Mouse (Mus musculus) kidney, adult 2 months (tissue): ENCODE measurements at regions not wholly inside any gene's neighbourhood (a gene's known extent, or its start where the extent isn't known, plus 50 kb on each side); places are given as distances from the start of the nearest gene placed in this dataset.

Experiments
- DNase-seq: peaks from one replicate; pipeline ENCODE4 v3.0.0; 2021
- H3K27ac ChIP-seq: fragments of 200-500 bp; 2 replicates; pipeline ENCODE4 v1.5.1; 2012; ENCODE audit warnings: low read depth, low read length, control low read depth, inconsistent platforms; ENCODE audit not compliant: insufficient read depth
- H3K27me3 ChIP-seq: fragments of 200-500 bp; replicated peaks from 2 replicates; pipeline ENCODE4 v1.6.1; 2012; ENCODE audit warnings: mild to moderate bottlenecking, moderate library complexity, low read length, inconsistent platforms; ENCODE audit not compliant: control insufficient read depth, insufficient read depth
- H3K36me3 ChIP-seq: fragments of 200-500 bp; 2 replicates; pipeline ENCODE4 v1.6.1; 2012; ENCODE audit warnings: mild to moderate bottlenecking, moderate library complexity, low read length, inconsistent platforms; ENCODE audit not compliant: control insufficient read depth, insufficient read depth
- H3K4me1 ChIP-seq: fragments of 200-500 bp; 2 replicates; pipeline ENCODE4 v1.6.1; 2011; ENCODE audit warnings: low read length; ENCODE audit not compliant: control insufficient read depth, insufficient read depth
- H3K4me3 ChIP-seq: fragments of 200-500 bp; 2 replicates; pipeline ENCODE4 v1.5.1; 2011; ENCODE audit warnings: mild to moderate bottlenecking, low read depth, low read length, control low read depth; ENCODE audit not compliant: insufficient read depth
- CTCF ChIP-seq: fragments of 200-500 bp; conservative IDR thresholded peaks from 2 replicates; pipeline ENCODE4 v1.5.1; 2011; ENCODE audit warnings: low read depth, mild to moderate bottlenecking, control low read depth, low read length, moderate library complexity, mixed read lengths; ENCODE audit not compliant: insufficient read depth, insufficient read length
- POLR2A ChIP-seq: fragments of 200-500 bp; IDR thresholded peaks from one replicate; pipeline ENCODE4 v1.6.1; 2011; ENCODE audit warnings: low read depth, low read length, control low read depth
- WGBS: fragments of 180-500 bp; shearing (Covaris S2); methylation state at CpG from one replicate; pipeline ENCODE4 v1.1.7; 2018; 5-methylcytosine and 5-hydroxymethylcytosine counted together

DNA sequence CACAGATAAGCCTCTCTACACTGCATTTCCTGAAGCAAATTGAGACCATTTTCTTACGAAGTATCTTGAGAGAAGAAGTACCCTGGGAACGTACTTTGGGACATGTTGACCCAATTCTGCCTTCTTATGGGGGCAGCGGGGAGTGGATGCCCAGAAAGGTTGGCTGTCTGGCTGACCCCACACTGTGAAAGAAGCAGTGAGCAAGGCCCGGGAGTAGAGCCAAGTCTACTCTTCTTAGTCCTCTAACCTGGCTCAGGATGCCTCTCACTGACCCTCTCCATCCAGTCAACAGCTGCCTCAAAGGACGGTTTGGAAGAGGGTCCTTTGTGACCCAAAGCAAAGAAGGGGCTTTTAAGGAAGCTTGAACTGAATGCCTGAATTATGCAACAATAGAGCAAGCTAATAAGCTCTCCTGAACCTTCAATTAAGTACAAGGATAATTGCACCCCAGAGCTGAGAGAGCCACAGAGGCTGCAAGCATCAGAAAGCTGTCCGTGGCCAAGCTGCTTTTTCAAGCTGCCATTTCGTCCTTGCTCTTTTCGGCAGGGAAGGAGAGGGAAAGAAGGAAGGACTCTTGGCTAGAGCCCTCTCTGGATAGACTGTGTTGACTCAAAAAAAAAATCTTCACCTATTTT is 70.3 kb downstream of the Pctp start:
- DNase-seq: no peak
- no peak overlapping the region for H3K4me3 ChIP-seq
- no peaks in the 10 kb centered on the region for H3K36me3 ChIP-seq
- no peak overlapping the region for H3K27ac ChIP-seq
- WGBS: 78% methylated on average over 8 of the region's 8 CpGs
- no peaks in the 10 kb centered on the region for H3K27me3 ChIP-seq
- no peaks in the 10 kb centered on the region for H3K4me1 ChIP-seq
- TF ChIP-seq CTCF (no peak), POLR2A (no peak)

DNA sequence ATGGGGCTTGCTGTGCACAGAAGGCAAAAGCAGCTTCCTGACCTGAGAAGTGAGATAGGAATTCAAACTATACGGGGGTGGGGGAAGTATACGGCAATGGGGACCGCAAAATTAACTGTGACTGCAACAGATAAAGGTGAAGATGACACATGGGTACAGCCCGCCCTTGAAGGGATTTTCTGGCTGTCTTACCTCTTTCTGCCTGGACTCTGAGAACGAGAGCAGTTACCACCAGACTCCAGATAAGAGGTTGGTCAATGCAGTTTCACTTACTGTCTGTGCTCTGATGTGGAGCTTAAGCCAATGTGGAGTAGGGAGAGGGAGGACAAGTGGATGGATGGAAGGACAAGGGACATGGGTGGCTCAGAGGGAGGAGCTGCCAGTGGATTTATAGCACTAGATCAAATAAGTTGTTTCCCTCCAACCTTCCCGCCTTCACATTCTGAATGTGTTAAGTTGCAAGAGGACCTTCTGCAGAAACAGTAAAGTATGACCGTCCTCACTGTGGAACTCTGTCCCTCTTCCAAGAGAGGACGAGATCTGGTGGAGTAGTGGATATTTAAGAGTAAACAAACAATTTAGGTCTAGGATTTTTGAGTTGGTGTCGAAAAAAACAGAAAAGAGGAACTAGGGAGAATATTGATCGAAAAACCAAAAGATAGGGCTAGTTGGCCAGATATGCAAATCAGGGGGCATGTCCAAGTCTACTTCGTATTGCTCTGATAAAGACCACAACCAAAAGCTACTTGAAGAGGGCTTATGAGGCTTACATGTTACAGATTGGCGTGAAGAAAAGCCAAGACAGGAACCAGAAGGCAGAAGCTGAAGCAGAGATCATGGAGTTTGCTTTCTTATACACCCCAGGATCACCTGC is 73.3 kb downstream of the Pctp start:
- WGBS: 83% methylated on average over 12 of the region's 12 CpGs
- no peak overlapping the region for H3K4me3 ChIP-seq
- H3K36me3 ChIP-seq: no peaks in the 10 kb centered on the region
- H3K27me3 ChIP-seq: no peaks in the 10 kb centered on the region
- no peaks in the 10 kb centered on the region for H3K4me1 ChIP-seq
- no peak for TF ChIP-seq POLR2A
- no peak for TF ChIP-seq CTCF
- DNase-seq: no peak
- H3K27ac ChIP-seq: no peak overlapping the region

DNA sequence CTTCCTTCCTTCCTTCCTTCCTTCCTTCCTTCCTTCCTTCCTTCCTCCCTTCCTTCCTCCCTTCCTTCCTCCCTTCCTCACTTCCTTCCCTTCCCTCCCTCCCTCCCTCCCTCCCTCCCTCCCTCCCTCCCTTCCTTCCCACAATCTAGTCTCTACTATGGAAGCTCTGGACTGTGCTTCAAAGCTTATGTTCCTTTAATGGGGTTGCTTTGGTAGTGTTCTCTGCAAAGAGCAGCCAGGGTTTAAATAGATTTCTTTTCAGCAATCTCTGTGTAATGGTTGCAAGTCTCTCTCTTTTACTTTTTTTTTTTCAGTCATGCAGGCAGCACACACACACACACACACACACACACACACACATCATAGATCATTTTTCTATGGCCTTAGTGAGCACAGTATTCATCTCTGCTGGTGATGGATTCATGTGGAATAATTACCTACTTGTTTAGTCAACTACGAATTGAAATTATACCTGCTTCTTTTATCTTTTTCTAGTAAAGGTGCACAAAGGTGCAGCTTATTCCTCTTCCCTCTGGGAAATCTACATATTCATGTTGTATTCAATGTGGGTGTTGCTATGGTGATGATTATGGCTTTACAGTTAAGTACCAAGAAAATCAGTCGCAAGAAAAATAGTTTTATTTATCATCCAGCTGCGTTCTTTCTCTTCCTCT is 75.1 kb downstream of the Pctp start:
- no peak for DNase-seq
- Histone ChIP-seq H3K27ac (no peak overlapping the region), H3K36me3 (no peaks in the 10 kb centered on the region), H3K4me3 (no peak overlapping the region), H3K4me1 (no peaks in the 10 kb centered on the region), H3K27me3 (no peaks in the 10 kb centered on the region)
- no peak for TF ChIP-seq POLR2A
- no peak for TF ChIP-seq CTCF
- 81% methylated on average over 3 of the region's 3 CpGs for WGBS

DNA sequence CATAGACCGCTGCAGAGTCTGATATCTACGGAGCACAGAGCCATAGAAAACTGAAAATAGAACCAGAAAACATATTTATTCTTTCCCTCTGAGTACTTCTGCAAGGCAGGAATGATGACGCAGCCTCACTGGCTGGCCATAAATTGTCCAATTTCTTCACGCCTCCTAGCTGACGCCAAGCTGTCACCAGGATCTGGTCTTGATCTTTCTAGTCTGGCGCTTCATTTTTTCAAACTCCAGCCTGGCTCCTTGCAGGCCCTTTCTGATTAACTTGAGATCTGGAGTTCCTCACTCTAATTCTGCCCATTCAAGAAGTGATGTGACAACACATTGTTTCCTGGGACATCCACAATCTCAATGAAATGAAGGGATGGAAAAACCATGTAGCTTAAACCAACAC is 80.1 kb downstream of the Pctp start:
- WGBS: 58% methylated on average over 6 of the region's 6 CpGs
- H3K36me3 ChIP-seq: no peaks in the 10 kb centered on the region
- DNase-seq: no peak

DNA sequence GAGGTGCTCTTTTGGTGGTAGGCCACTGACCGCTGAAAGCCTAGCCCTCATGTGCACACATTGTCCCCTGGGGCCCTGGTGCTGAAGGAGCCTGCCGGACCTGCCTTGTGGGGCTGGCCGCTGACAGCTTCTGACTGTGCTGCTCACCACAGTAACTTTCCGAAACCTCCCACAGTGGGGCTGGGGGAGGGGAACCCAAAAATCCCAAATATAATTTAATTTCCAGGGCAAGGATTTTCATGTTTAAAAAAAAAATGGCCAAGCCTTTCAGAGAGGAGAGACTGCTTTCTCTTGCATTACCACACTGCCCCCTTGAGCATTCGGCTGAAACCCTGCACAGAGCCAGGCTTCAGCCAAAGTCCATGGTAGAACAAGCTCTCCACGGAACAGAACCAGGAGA is 81.5 kb downstream of the Pctp start:
- TF ChIP-seq POLR2A (no peak), CTCF (peak; percentile 72)
- no peak overlapping the region for H3K27ac ChIP-seq
- no peaks in the 10 kb centered on the region for H3K36me3 ChIP-seq
- peak; percentile 40 for DNase-seq
- no peaks in the 10 kb centered on the region for H3K4me1 ChIP-seq
- H3K4me3 ChIP-seq: no peak overlapping the region
- WGBS: 46% methylated on average over 6 of the region's 6 CpGs
- no peaks in the 10 kb centered on the region for H3K27me3 ChIP-seq

More for the DNA sequence above, 80.1 kb downstream of the Pctp start:
- no peak overlapping the region for H3K4me3 ChIP-seq
- no peaks in the 10 kb centered on the region for H3K4me1 ChIP-seq
- H3K27ac ChIP-seq: no peak overlapping the region
- TF ChIP-seq CTCF: no peak
- TF ChIP-seq POLR2A: no peak
- H3K27me3 ChIP-seq: no peaks in the 10 kb centered on the region

DNA sequence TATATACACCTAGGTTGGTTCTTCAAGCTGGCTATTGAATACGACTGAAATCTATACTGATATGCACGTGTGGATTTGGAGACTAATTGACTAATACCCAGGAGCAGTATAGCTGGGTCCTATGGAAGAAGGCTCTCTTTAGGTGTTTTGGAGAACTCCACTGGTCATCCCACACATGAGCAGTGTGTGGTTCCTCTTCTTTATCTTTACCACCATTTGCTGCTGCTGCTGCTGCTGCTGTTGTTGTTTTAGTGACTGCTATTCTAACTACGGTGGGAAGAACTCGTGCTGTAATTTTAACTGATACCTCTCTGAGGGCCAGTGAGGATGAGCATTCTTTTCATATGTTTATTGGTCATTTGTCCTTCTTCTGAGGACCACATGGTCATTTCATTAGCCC is 86.9 kb downstream of the Pctp start:
- TF ChIP-seq CTCF (no peak), POLR2A (no peak)
- no peaks in the 10 kb centered on the region for H3K27me3 ChIP-seq
- H3K27ac ChIP-seq: no peak overlapping the region
- no peaks in the 10 kb centered on the region for H3K36me3 ChIP-seq
- H3K4me3 ChIP-seq: no peak overlapping the region
- 83% methylated on average over 4 of the region's 4 CpGs for WGBS
- no peak for DNase-seq
- H3K4me1 ChIP-seq: no peaks in the 10 kb centered on the region

DNA sequence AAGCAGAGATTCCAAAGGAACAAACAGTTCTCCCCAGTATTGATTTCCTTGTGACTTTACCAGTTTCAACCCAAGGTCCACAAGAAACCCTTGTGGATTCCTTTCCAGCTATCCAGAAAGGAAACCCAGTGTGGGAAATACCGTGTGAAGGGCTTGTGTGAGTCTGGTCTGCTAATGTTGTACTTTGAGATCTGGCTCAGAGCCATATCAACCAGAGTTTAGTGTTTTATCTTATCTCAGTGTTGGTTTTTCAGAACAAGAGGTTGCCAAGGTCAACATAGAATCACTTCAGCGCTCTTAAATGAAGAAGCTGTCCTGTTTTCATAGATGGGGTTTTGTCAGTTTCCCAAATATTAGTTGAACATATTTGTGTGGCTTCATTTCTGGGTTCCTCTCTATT is 88.1 kb downstream of the Pctp start:
- 44% methylated on average over 2 of the region's 2 CpGs for WGBS

More for the DNA sequence above, 88.1 kb downstream of the Pctp start:
- no peak for TF ChIP-seq CTCF
- no peak for TF ChIP-seq POLR2A
- no peaks in the 10 kb centered on the region for H3K36me3 ChIP-seq
- H3K4me3 ChIP-seq: no peak overlapping the region
- H3K27me3 ChIP-seq: no peaks in the 10 kb centered on the region
- peak; percentile 4 for DNase-seq
- H3K4me1 ChIP-seq: no peaks in the 10 kb centered on the region
- no peak overlapping the region for H3K27ac ChIP-seq
